Mouse (Mus musculus): ENCODE measurements around the gene Gatad2a. TPM values are rescaled to one million over a fixed set of nuclear protein-coding genes. Genes with fewer than 3 reads are reported as not detected.

Gatad2a gene
- polyA plus RNA-seq, 1 experiment: 51.1 TPM

GRCm38 (mm10) chr8:69900895-69901451 lies 95.2 kb downstream of the Gatad2a start:
- DNase-seq (ENCODE audit: low read depth): no peak

- DNase-seq (ENCODE audit: low read depth): no peak
Measured at GRCm38 (mm10) chr8:69899876-69900275, 96.3 kb downstream of the Gatad2a start.

GRCm38 (mm10) chr8:69897857-69898256 lies 98.3 kb downstream of the Gatad2a start:
- DNase-seq (ENCODE audit: low read depth): no peak

GRCm38 (mm10) chr8:69895772-69896451 lies 100.3 kb downstream of the Gatad2a start:
- no peak for DNase-seq (ENCODE audit: low read depth)

GRCm38 (mm10) chr8:69894836-69895332 lies 101.3 kb downstream of the Gatad2a start:
- DNase-seq (ENCODE audit: low read depth): no peak

- no peak for DNase-seq (ENCODE audit: low read depth)
Measured at GRCm38 (mm10) chr8:69893863-69894262, 102.3 kb downstream of the Gatad2a start.

- no peak for DNase-seq (ENCODE audit: low read depth)
Measured at GRCm38 (mm10) chr8:69890813-69891241, 105.4 kb downstream of the Gatad2a start.

GRCm38 (mm10) chr8:69888902-69889301 lies 107.3 kb downstream of the Gatad2a start:
- no peak for DNase-seq (ENCODE audit: low read depth)

GRCm38 (mm10) chr8:69888244-69888866 lies 107.8 kb downstream of the Gatad2a start:
- DNase-seq (ENCODE audit: low read depth): no peak

- DNase-seq (ENCODE audit: low read depth): no peak
Measured at GRCm38 (mm10) chr8:69887289-69888243, 108.6 kb downstream of the Gatad2a start, which contains the start of gene Cilp2. TSS of gene Cilp2 (minus strand) at chr8:69887687.

- DNase-seq (ENCODE audit: low read depth): no peak
Measured at GRCm38 (mm10) chr8:69884141-69884540, 112.0 kb downstream of the Gatad2a start.

- DNase-seq (ENCODE audit: low read depth): no peak
Measured at GRCm38 (mm10) chr8:69882833-69883600, 113.2 kb downstream of the Gatad2a start.

GRCm38 (mm10) chr8:69882021-69882756 lies 114.0 kb downstream of the Gatad2a start:
- no peak for DNase-seq (ENCODE audit: low read depth)

- DNase-seq (ENCODE audit: low read depth): no peak
Measured at GRCm38 (mm10) chr8:69881261-69881865, 114.8 kb downstream of the Gatad2a start.

- no peak for DNase-seq (ENCODE audit: low read depth)
Measured at GRCm38 (mm10) chr8:69880841-69881240, 115.3 kb downstream of the Gatad2a start.

- no peak for DNase-seq (ENCODE audit: low read depth)
Measured at GRCm38 (mm10) chr8:69879678-69880077, 116.5 kb downstream of the Gatad2a start.

GRCm38 (mm10) chr8:69877992-69878391 lies 118.2 kb downstream of the Gatad2a start:
- no peak for DNase-seq (ENCODE audit: low read depth)

GRCm38 (mm10) chr8:69877396-69877795 lies 118.8 kb downstream of the Gatad2a start:
- no peak for DNase-seq (ENCODE audit: low read depth)

- no peak for DNase-seq (ENCODE audit: low read depth)
Measured at GRCm38 (mm10) chr8:69876967-69877366, 119.2 kb downstream of the Gatad2a start.

- DNase-seq (ENCODE audit: low read depth): no peak
Measured at GRCm38 (mm10) chr8:69876097-69876496, 120.1 kb downstream of the Gatad2a start.

All from gonadal fat pad, adult 2 months (tissue).